Mouse (Mus musculus) Patski (cell line): ENCODE results near the gene Abca17. TPM values are rescaled to one million over a fixed set of nuclear protein-coding genes. Genes with fewer than 3 reads are reported as not detected.

Experiments used
- ATAC-seq: fragments of 100-300 bp; one replicate; pipeline ENCODE4 v1.8.0; 2021
- CTCF ChIA-PET: fragments of 350-600 bp; sonication (Branson Sonifier 250); formaldehyde crosslinking; loops from one replicate; lab custom pipeline; 2022; ENCODE audit warnings: inconsistent platforms; lab: Charles Lee
- POLR2A ChIA-PET: fragments of 350-600 bp; sonication (Branson Sonifier 250); formaldehyde crosslinking; loops from one replicate; lab custom pipeline; 2022; ENCODE audit warnings: antibody characterized with exemption, inconsistent platforms; lab: Charles Lee
- DNase-seq: peaks from one replicate; pipeline ENCODE4 v3.0.0-alpha.2; 2011; ENCODE audit warnings: low read depth, low spot score
- H3K27me3 ChIP-seq: fragments of 371-371 bp; one replicate; pipeline ENCODE4 v1.5.1; 2021
- CTCF ChIP-seq: fragments of 100-300 bp; IDR thresholded peaks from one replicate; pipeline ENCODE4 v1.5.1; 2021
- in situ Hi-C: fragments of 300-500 bp; cut with MboI; formaldehyde crosslinking; loops from 3 replicates; pipeline ENCODE4 v1.11.1; 2018; ENCODE audit warnings: low pct_unique_long_range_greater_than_20kb, mixed read lengths
- polyA plus RNA-seq: library from polyadenylated mRNA; unstranded; gene quantifications from one replicate; pipeline ENCODE4 v1.2.3, GENCODE M21; 2021

The Abca17 gene
- polyA plus RNA-seq, 1 experiment from 2014 or later = 0.08 TPM

GRCm38 (mm10) chr17:24351760-24352357 is 991 bp upstream of the Abca17 start, which contains the start of gene Abca3:
Gene Abca3, plus strand, starts transcription at chr17:24351950.
- ChIA-PET POLR2A (no interaction called here), CTCF (interaction anchor here (0.6 to 1.3 kb wide), 9 partner anchors 9 to 99 kb away, joined by 3 to 5 read pairs (median 4); no protein-coding TSS in a partner anchor)
- H3K27me3 ChIP-seq = peaks cover 5% of the 10 kb centered on the region
- peak; percentile 76 for ATAC-seq
- TF ChIP-seq CTCF = peak; percentile 100
- in situ Hi-C loops = no loop called here
- peak; percentile 80 for DNase-seq

GRCm38 (mm10) chr17:24349176-24349575 is 1.7 kb downstream of the Abca17 start:
- in situ Hi-C loops = no loop called here
- ChIA-PET POLR2A (interaction anchor here (0.7 kb wide), 1 partner anchor 71 kb away, joined by 4 read pairs; no protein-coding TSS in a partner anchor), CTCF (no interaction called here)
- ATAC-seq (no peak), DNase-seq (no peak)
- no peak for TF ChIP-seq CTCF
- H3K27me3 ChIP-seq = peaks cover 5% of the 10 kb centered on the region

- CTCF ChIA-PET = no interaction called here
- peaks cover 5% of the 10 kb centered on the region for H3K27me3 ChIP-seq
- DNase-seq (no peak), ATAC-seq (no peak)
- in situ Hi-C loops = no loop called here
- POLR2A ChIA-PET = interaction anchor here (0.6 kb wide), 1 partner anchor 196 kb away, joined by 5 read pairs; the partner anchor contains the start of gene Pdpk1
- TF ChIP-seq CTCF = no peak
Observed at GRCm38 (mm10) chr17:24346831-24347230, 4.0 kb downstream of the Abca17 start.

- ATAC-seq (no peak), DNase-seq (no peak)
- TF ChIP-seq CTCF = no peak
- ChIA-PET POLR2A (interaction anchor here (0.5 kb wide), 1 partner anchor 22 kb away, joined by 3 read pairs; no protein-coding TSS in a partner anchor), CTCF (no interaction called here)
- no peaks in the 10 kb centered on the region for H3K27me3 ChIP-seq
- in situ Hi-C loops = no loop called here
Observed at GRCm38 (mm10) chr17:24344672-24345071, 6.2 kb downstream of the Abca17 start.

GRCm38 (mm10) chr17:24327656-24328055 is 23.2 kb downstream of the Abca17 start:
- in situ Hi-C loops = no loop called here
- POLR2A ChIA-PET = no interaction called here

GRCm38 (mm10) chr17:24325051-24325450 is 25.8 kb downstream of the Abca17 start:
- POLR2A ChIA-PET = no interaction called here
- peaks cover 4% of the 10 kb centered on the region for H3K27me3 ChIP-seq
- DNase-seq (no peak), ATAC-seq (no peak)
- in situ Hi-C loops = no loop called here
- CTCF ChIA-PET = no interaction called here
- TF ChIP-seq CTCF = no peak

More at GRCm38 (mm10) chr17:24327656-24328055, 23.2 kb downstream of the Abca17 start:
- H3K27me3 ChIP-seq = peaks cover 4% of the 10 kb centered on the region
- no peak for TF ChIP-seq CTCF
- CTCF ChIA-PET = no interaction called here
- DNase-seq (no peak), ATAC-seq (no peak)

GRCm38 (mm10) chr17:24320826-24321225 is 30.0 kb downstream of the Abca17 start:
- ATAC-seq = no peak
- H3K27me3 ChIP-seq = no peaks in the 10 kb centered on the region
- CTCF ChIA-PET = no interaction called here
- POLR2A ChIA-PET = no interaction called here
- DNase-seq = no peak
- in situ Hi-C loops = no loop called here
- no peak for TF ChIP-seq CTCF

- peaks cover 6% of the 10 kb centered on the region for H3K27me3 ChIP-seq
- DNase-seq (no peak), ATAC-seq (no peak)
- peak; percentile 62 for TF ChIP-seq CTCF
- ChIA-PET CTCF (no interaction called here), POLR2A (no interaction called here)
- in situ Hi-C loops = no loop called here
Observed at GRCm38 (mm10) chr17:24307500-24307899, 43.4 kb downstream of the Abca17 start.

GRCm38 (mm10) chr17:24300651-24301050 is 50.2 kb downstream of the Abca17 start:
- TF ChIP-seq CTCF = no peak
- no peaks in the 10 kb centered on the region for H3K27me3 ChIP-seq
- ChIA-PET CTCF (no interaction called here), POLR2A (no interaction called here)
- ATAC-seq = no peak
- DNase-seq = no peak
- in situ Hi-C loops = no loop called here

GRCm38 (mm10) chr17:24289338-24289737 is 61.5 kb downstream of the Abca17 start:
- CTCF ChIA-PET = no interaction called here
- H3K27me3 ChIP-seq = no peaks in the 10 kb centered on the region
- no peak for TF ChIP-seq CTCF
- ATAC-seq = no peak
- in situ Hi-C loops = no loop called here
- no peak for DNase-seq
- POLR2A ChIA-PET = no interaction called here

GRCm38 (mm10) chr17:24288477-24288876 is 62.4 kb downstream of the Abca17 start:
- in situ Hi-C loops = no loop called here
- ATAC-seq = no peak
- DNase-seq = no peak
- no peaks in the 10 kb centered on the region for H3K27me3 ChIP-seq
- TF ChIP-seq CTCF = no peak
- CTCF ChIA-PET = no interaction called here
- POLR2A ChIA-PET = no interaction called here
